20 mouse cellular contexts compared by ENCODE assay signal in genomic region chr16:13419752-13420151, GRCm38 (mm10).
DNase-seq lines count a peak whose midpoint lies in the region; ATAC-seq and TF ChIP-seq lines count a peak whose summit lies in the region.
"Had no signal": no experiment of that assay in that cellular context is flagged by ENCODE, and none has a peak within 500 bp of the region (broad histone marks: within the 10 kb centered on the region; RNA-seq: fewer than 3 reads in every experiment).

No protein-coding gene starts in this region.

- peak; percentile 81 for DNase-seq in 3T3-L1 (ENCODE audit: low read depth, low spot score)
- no peak for DNase-seq in G1E (ENCODE audit: low spot score)
- DNase-seq in NIH3T3 (ENCODE audit: low read depth), result peak; percentile 70
- DNase-seq in cerebellum, postnatal 10 days, result no peak
- DNase-seq in midbrain, embryonic 14.5 days, result no peak
- DNase-seq: adrenal gland, postnatal 14 days; cerebellum, adult 18-20 months; cerebellum, adult 9-11 months; embryo, embryonic 11 days; gastrocnemius, postnatal 14 days; heart, postnatal 36 days had no signal

- H3K9ac ChIP-seq in midbrain, embryonic 14.5 days (replicated peaks; ENCODE audit: low read length), result no peak overlapping the region
- H3K9ac ChIP-seq in heart, embryonic 11.5 days (ENCODE audit: low read depth, low read length), result no peak overlapping the region
- H3K9ac ChIP-seq: embryonic facial prominence, embryonic 12.5 days; heart, embryonic 13.5 days had no signal

- 0 out of 2 replicates have a peak, but pooled peaks have one; percentile 19 for ATAC-seq in G1E (ENCODE audit: extremely low read depth, insufficient number of reproducible peaks, low FRiP score, poor library complexity, severe bottlenecking)
- ATAC-seq in megakaryocyte progenitor cell, adult 5-6 weeks (replicated peaks; ENCODE audit: poor library complexity), result 0 out of 2 replicates have a peak, but pooled peaks have one; percentile 3
- ATAC-seq in midbrain, embryonic 14.5 days (ENCODE audit: low FRiP score, low TSS enrichment), result no peak
- ATAC-seq in heart, embryonic 11.5 days (replicated peaks; ENCODE audit: insufficient number of reproducible peaks, low FRiP score, low TSS enrichment), result no peak
- ATAC-seq: CD4-positive, CD25-positive, alpha-beta regulatory T cell, adult 4 months; forebrain, embryonic 16.5 days; hindbrain, embryonic 16.5 days; inflammation-experienced regulatory T-cells, adult 6 months; intestine, postnatal 0 days had no signal

- no peaks in the 10 kb centered on the region for H3K36me3 ChIP-seq in G1E (replicated peaks)
- 0 out of 2 replicates have a peak, but pooled peaks cover 5% of the 10 kb centered on the region for H3K36me3 ChIP-seq in midbrain, embryonic 14.5 days (ENCODE audit: control insufficient read depth, insufficient read depth, low read length)
- H3K36me3 ChIP-seq in heart, embryonic 11.5 days (ENCODE audit: control insufficient read depth, insufficient read depth, low read length), result no peaks in the 10 kb centered on the region

- peaks cover 13% of the 10 kb centered on the region for H3K27me3 ChIP-seq in G1E (ENCODE audit: insufficient read depth, low read length)
- H3K27me3 ChIP-seq in midbrain, embryonic 14.5 days (ENCODE audit: control insufficient read depth, insufficient read depth, low read length), result no peaks in the 10 kb centered on the region
- H3K27me3 ChIP-seq in heart, embryonic 11.5 days (ENCODE audit: control insufficient read depth, insufficient read depth, low read length), result no peaks in the 10 kb centered on the region
- H3K27me3 ChIP-seq: embryonic facial prominence, embryonic 12.5 days; heart, embryonic 13.5 days had no signal

- peaks cover 84% of the 10 kb centered on the region for H3K4me1 ChIP-seq in G1E (ENCODE audit: insufficient read depth, low read depth, low read length)
- no peaks in the 10 kb centered on the region for H3K4me1 ChIP-seq in midbrain, embryonic 14.5 days (ENCODE audit: control insufficient read depth, insufficient read depth, low read length)
- H3K4me1 ChIP-seq in heart, embryonic 11.5 days (ENCODE audit: control insufficient read depth, insufficient read depth, low read length), result no peaks in the 10 kb centered on the region
- H3K4me1 ChIP-seq: embryonic facial prominence, embryonic 12.5 days had no signal

- H3K4me3 ChIP-seq in G1E (ENCODE audit: low read depth, low read length), result no peak overlapping the region; the same call in 1 of the 2 replicates
- no peak overlapping the region for H3K4me3 ChIP-seq in midbrain, embryonic 14.5 days (replicated peaks; ENCODE audit: low read depth, low read length)
- no peak overlapping the region for H3K4me3 ChIP-seq in heart, embryonic 11.5 days (ENCODE audit: low read depth, low read length)
- H3K4me3 ChIP-seq: embryonic facial prominence, embryonic 12.5 days; heart, embryonic 13.5 days had no signal

- no peak overlapping the region for H3K27ac ChIP-seq in midbrain, embryonic 14.5 days (replicated peaks; ENCODE audit: low read depth, low read length)
- no peak overlapping the region for H3K27ac ChIP-seq in heart, embryonic 11.5 days (ENCODE audit: low read depth, low read length)
- H3K27ac ChIP-seq: embryonic facial prominence, embryonic 12.5 days; heart, embryonic 13.5 days had no signal

- TF ChIP-seq CTCF in G1E (IDR thresholded peaks at IDR 0.05; ENCODE audit: low read depth, low read length), result no peak

- peaks cover 5% of the 10 kb centered on the region for H3K9me3 ChIP-seq in G1E (replicated peaks)
- H3K9me3 ChIP-seq in midbrain, embryonic 14.5 days (ENCODE audit: control insufficient read depth, low read length), result no peaks in the 10 kb centered on the region
- H3K9me3 ChIP-seq in heart, embryonic 11.5 days (replicated peaks; ENCODE audit: control insufficient read depth, low read length), result no peaks in the 10 kb centered on the region
- H3K9me3 ChIP-seq: embryonic facial prominence, embryonic 12.5 days; heart, embryonic 13.5 days had no signal

- no peak overlapping the region for H3K4me2 ChIP-seq in midbrain, embryonic 14.5 days (ENCODE audit: low read length)
- no peak overlapping the region for H3K4me2 ChIP-seq in heart, embryonic 11.5 days
- H3K4me2 ChIP-seq: embryonic facial prominence, embryonic 12.5 days; heart, embryonic 13.5 days had no signal

- 94% methylated on average over 2 of the region's 2 CpGs for WGBS in midbrain, embryonic 14.5 days
- WGBS in heart, embryonic 11.5 days (ENCODE audit: insufficient replicate concordance), result 46% methylated on average over 2 of the region's 2 CpGs

Comparison
In these comparisons a context has a peak if more than half of its experiments do, and no peak if none do; other contexts are left out.
1. DNase-seq: peak in 3T3-L1 (single experiment) and NIH3T3 (single experiment); none in G1E (single experiment), cerebellum, postnatal 10 days (0 of 2) and midbrain, embryonic 14.5 days (single experiment).
2. ATAC-seq: peak in G1E (single experiment) and megakaryocyte progenitor cell, adult 5-6 weeks (single experiment); none in midbrain, embryonic 14.5 days (single experiment) and heart, embryonic 11.5 days (single experiment).